Mouse (Mus musculus): ENCODE results near the gene Nudt8. TPM values are rescaled to one million over a fixed set of nuclear protein-coding genes. Genes with fewer than 3 reads are reported as not detected.

The Nudt8 gene
- polyA plus RNA-seq, 1 experiment from 2014 or later, result 23.0 TPM

DNA sequence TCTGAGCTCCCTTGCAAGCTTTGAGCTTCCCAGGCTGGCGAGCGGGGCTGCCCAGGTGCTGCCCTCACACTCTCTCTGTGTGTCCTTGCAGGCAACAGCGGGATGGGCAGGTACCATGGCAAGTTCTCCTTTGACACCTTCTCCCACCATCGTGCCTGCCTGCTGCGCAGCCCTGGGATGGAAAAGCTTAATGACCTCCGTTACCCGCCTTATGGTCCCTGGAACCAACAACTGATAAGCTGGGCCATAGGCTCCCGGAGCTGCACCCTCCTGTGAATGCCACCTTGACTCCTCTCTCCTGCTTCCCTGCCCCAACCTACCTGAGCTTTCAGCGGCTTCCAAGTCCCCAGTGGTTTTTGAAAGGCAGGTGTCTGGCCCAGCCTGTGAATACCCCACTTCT, 19.5 kb upstream of the Nudt8 start:
- no peak for ATAC-seq
- H3K4me3 ChIP-seq (ENCODE audit: low read depth, low read length), result no peak overlapping the region
- 74% methylated on average over 9 of the region's 9 CpGs for WGBS (ENCODE audit: insufficient replicate concordance)

DNA sequence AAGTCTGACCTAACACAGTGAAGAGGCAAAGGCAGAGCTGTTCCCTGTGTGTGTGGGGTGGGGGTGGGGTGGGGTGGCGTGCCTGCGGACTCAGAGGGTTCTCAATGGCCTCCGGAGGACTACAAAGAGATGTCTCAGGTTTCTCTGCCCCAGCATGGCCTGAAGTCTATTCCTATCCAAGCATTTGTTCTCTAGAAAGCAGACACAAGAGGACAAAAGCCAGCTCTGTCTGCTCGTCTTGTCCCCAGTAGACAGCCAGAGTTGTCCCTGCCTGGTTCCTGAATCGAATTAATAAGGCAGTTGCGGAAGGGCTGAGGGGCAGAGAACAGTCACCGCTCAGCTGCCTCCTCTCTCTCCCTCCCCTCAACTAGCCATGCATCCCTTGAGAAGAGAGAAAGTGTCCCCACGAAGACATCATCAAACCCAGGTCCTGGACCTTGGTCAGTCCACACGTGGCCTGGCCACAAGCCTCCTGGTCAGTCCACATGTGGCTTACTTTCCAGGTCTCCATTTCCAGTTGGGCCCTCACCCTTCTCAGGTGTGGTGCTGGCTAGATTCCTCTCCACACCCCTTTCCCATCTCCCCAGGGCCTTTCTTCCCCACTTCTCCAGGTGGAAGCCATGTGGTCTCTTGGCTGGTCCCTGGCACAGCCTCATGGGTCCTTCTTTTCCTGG, 16.7 kb upstream of the Nudt8 start:
- 71% methylated on average over 9 of the region's 9 CpGs for WGBS (ENCODE audit: insufficient replicate concordance)
- DNase-seq, result no peak
- no peak for ATAC-seq
- no peak for TF ChIP-seq CTCF (IDR thresholded peaks at IDR 0.05; ENCODE audit: low read depth)
- no peak for TF ChIP-seq EP300 (IDR thresholded peaks at IDR 0.05; ENCODE audit: low read depth)
- Histone ChIP-seq H3K27ac (ENCODE audit: low read depth) (no peak overlapping the region), H3K4me3 (ENCODE audit: low read depth, low read length) (no peak overlapping the region), H3K9ac (replicated peaks) (no peak overlapping the region), H3K4me2 (ENCODE audit: low read depth, low read length) (no peak overlapping the region), H3K27me3 (ENCODE audit: insufficient read depth, low read length) (no peaks in the 10 kb centered on the region), H3K9me3 (ENCODE audit: low read length) (no peaks in the 10 kb centered on the region), H3K36me3 (replicated peaks; ENCODE audit: insufficient read depth, low read length) (no peaks in the 10 kb centered on the region), H3K4me1 (ENCODE audit: insufficient read depth) (peaks cover 28% of the 10 kb centered on the region)

More for the DNA sequence above, 19.5 kb upstream of the Nudt8 start:
- Histone ChIP-seq H3K4me2 (ENCODE audit: low read depth, low read length) (no peak overlapping the region), H3K27me3 (ENCODE audit: insufficient read depth, low read length) (no peaks in the 10 kb centered on the region), H3K9ac (replicated peaks) (no peak overlapping the region), H3K4me1 (ENCODE audit: insufficient read depth) (peaks cover 15% of the 10 kb centered on the region), H3K27ac (ENCODE audit: low read depth) (no peak overlapping the region), H3K36me3 (replicated peaks; ENCODE audit: insufficient read depth, low read length) (no peaks in the 10 kb centered on the region), H3K9me3 (ENCODE audit: low read length) (no peaks in the 10 kb centered on the region)
- no peak for TF ChIP-seq CTCF (IDR thresholded peaks at IDR 0.05; ENCODE audit: low read depth)
- no peak for TF ChIP-seq EP300 (IDR thresholded peaks at IDR 0.05; ENCODE audit: low read depth)
- DNase-seq, result no peak

GRCm38 (mm10) chr19:3985261-3985681, 15.1 kb upstream of the Nudt8 start:
- peak; percentile 61 for ATAC-seq
- Histone ChIP-seq H3K36me3 (replicated peaks; ENCODE audit: insufficient read depth, low read length) (no peaks in the 10 kb centered on the region), H3K4me2 (ENCODE audit: low read depth, low read length) (no peak overlapping the region), H3K9me3 (ENCODE audit: low read length) (no peaks in the 10 kb centered on the region), H3K4me1 (ENCODE audit: insufficient read depth) (peaks cover 28% of the 10 kb centered on the region), H3K9ac (replicated peaks) (no peak overlapping the region), H3K4me3 (ENCODE audit: low read depth, low read length) (no peak overlapping the region), H3K27me3 (ENCODE audit: insufficient read depth, low read length) (no peaks in the 10 kb centered on the region), H3K27ac (ENCODE audit: low read depth) (peak overlapping the region; percentile 62)
- 19% methylated on average over 8 of the region's 8 CpGs for WGBS (ENCODE audit: insufficient replicate concordance)
- peak; percentile 65 for DNase-seq
- no peak for TF ChIP-seq CTCF (IDR thresholded peaks at IDR 0.05; ENCODE audit: low read depth)
- no peak for TF ChIP-seq EP300 (IDR thresholded peaks at IDR 0.05; ENCODE audit: low read depth)

- Histone ChIP-seq H3K4me3 (ENCODE audit: low read depth, low read length) (no peak within 1 kb of the TSS), H3K36me3 (replicated peaks; ENCODE audit: insufficient read depth, low read length) (no peaks in the 10 kb centered on the region), H3K9ac (replicated peaks) (peak within 1 kb of the TSS; percentile 60), H3K9me3 (ENCODE audit: low read length) (no peaks in the 10 kb centered on the region), H3K27me3 (ENCODE audit: insufficient read depth, low read length) (no peaks in the 10 kb centered on the region), H3K4me1 (ENCODE audit: insufficient read depth) (peaks cover 28% of the 10 kb centered on the region), H3K4me2 (ENCODE audit: low read depth, low read length) (peak within 1 kb of the TSS; percentile 54), H3K27ac (ENCODE audit: low read depth) (peak within 1 kb of the TSS; percentile 78)
- TF ChIP-seq CTCF (IDR thresholded peaks at IDR 0.05; ENCODE audit: low read depth) (no peak), EP300 (IDR thresholded peaks at IDR 0.05; ENCODE audit: low read depth) (peak; percentile 60; the same call in 1 of the 2 replicates)
- WGBS (ENCODE audit: insufficient replicate concordance), result 6% methylated on average over 8 of the region's 8 CpGs
- ATAC-seq (peak; percentile 88), DNase-seq (peak; percentile 89)
Observed at GRCm38 (mm10) chr19:3986334-3986733, 14.0 kb upstream of the Nudt8 start, which contains the start of gene Acy3. TSS of gene Acy3 (plus strand) at chr19:3986570.

DNA sequence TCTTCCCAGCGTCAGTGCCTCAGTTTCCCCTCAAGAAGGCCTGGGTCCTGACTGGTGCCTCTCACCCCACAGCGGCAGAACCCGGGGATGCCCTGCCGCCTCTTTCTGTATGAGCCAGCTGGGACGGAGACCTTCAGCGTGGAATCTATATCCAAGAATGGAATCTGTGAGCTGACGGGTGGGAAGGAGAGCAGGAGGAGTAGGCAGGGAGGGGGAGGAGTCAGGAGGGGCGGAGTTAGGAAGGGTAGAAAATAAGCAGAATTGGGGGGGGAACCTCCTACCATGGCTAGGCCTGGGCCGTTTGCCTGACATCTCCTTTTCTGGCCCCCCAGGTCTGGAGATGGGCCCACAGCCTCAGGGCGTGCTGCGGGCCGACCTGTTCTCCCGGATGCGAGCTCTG, 12.3 kb upstream of the Nudt8 start:
- no peak overlapping the region for H3K27ac ChIP-seq (ENCODE audit: low read depth)
- DNase-seq (no peak), ATAC-seq (no peak)
- no peak overlapping the region for H3K9ac ChIP-seq (replicated peaks)
- no peaks in the 10 kb centered on the region for H3K36me3 ChIP-seq (replicated peaks; ENCODE audit: insufficient read depth, low read length)
- H3K4me2 ChIP-seq (ENCODE audit: low read depth, low read length), result no peak overlapping the region
- no peaks in the 10 kb centered on the region for H3K27me3 ChIP-seq (ENCODE audit: insufficient read depth, low read length)
- H3K4me3 ChIP-seq (ENCODE audit: low read depth, low read length), result no peak overlapping the region
- H3K4me1 ChIP-seq (ENCODE audit: insufficient read depth), result peaks cover 28% of the 10 kb centered on the region
- no peak for TF ChIP-seq EP300 (IDR thresholded peaks at IDR 0.05; ENCODE audit: low read depth)
- WGBS (ENCODE audit: insufficient replicate concordance), result 87% methylated on average over 14 of the region's 14 CpGs
- no peaks in the 10 kb centered on the region for H3K9me3 ChIP-seq (ENCODE audit: low read length)

DNA sequence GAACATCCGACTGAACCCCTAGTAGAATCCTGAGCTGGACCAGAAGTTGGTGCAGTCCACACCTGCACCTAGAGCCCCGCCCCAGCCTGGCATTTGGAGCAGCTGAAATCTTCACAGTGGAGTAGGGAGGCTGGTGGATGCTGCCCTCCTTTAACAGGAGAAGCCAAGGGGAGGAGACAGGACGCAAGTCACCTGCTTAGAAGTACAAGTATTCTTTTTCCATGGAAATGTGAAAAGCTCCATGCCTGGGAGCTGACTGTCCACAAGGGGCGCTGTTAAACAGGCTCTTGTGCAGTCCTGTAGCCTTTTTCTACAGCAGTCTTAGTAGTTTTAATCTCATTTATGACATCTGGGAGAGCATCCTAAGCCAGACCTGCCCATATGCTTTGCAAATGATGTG, 11.6 kb upstream of the Nudt8 start:
- 83% methylated on average over 4 of the region's 4 CpGs for WGBS (ENCODE audit: insufficient replicate concordance)
- H3K27ac ChIP-seq (ENCODE audit: low read depth), result no peak overlapping the region
- no peaks in the 10 kb centered on the region for H3K9me3 ChIP-seq (ENCODE audit: low read length)
- H3K4me2 ChIP-seq (ENCODE audit: low read depth, low read length), result no peak overlapping the region
- H3K27me3 ChIP-seq (ENCODE audit: insufficient read depth, low read length), result no peaks in the 10 kb centered on the region
- H3K4me1 ChIP-seq (ENCODE audit: insufficient read depth), result peaks cover 28% of the 10 kb centered on the region
- DNase-seq (no peak), ATAC-seq (no peak)
- no peak overlapping the region for H3K4me3 ChIP-seq (ENCODE audit: low read depth, low read length)
- TF ChIP-seq CTCF (IDR thresholded peaks at IDR 0.05; ENCODE audit: low read depth) (peak; percentile 50), EP300 (IDR thresholded peaks at IDR 0.05; ENCODE audit: low read depth) (no peak)
- no peak overlapping the region for H3K9ac ChIP-seq (replicated peaks)
- H3K36me3 ChIP-seq (replicated peaks; ENCODE audit: insufficient read depth, low read length), result no peaks in the 10 kb centered on the region

Measured in liver, postnatal 0 days (tissue).